Mouse (Mus musculus) neural tube, embryonic 11.5 days (tissue): ENCODE measurements at regions not wholly inside any gene's neighbourhood (a gene's known extent, or its start where the extent isn't known, plus 50 kb on each side); places are given as distances from the start of the nearest gene placed in this dataset.

Source experiments
- ATAC-seq: fragments of 200-750 bp; cut with Nextera tagmentation; 2 replicates; pipeline ENCODE4 v1.8.0; 2017; ENCODE audit warnings: moderate number of reproducible peaks, mild to moderate bottlenecking, moderate TSS enrichment, moderate library complexity; ENCODE audit not compliant: insufficient read depth, low FRiP score, low TSS enrichment
- DNase-seq: peaks from one replicate; pipeline ENCODE4 v3.0.0-alpha.2; 2015; ENCODE audit warnings: low spot score
- H3K27ac ChIP-seq: fragments of 300-500 bp; sonication (generic); 2 replicates; pipeline ENCODE4 v1.5.1; 2014; ENCODE audit warnings: low read depth, mild to moderate bottlenecking, low read length
- H3K27me3 ChIP-seq: fragments of 300-500 bp; sonication (generic); 2 replicates; pipeline ENCODE4 v1.6.1; 2014; ENCODE audit warnings: mild to moderate bottlenecking, low read length, mixed read lengths; ENCODE audit not compliant: control insufficient read depth, insufficient read depth
- H3K36me3 ChIP-seq: fragments of 300-500 bp; sonication (generic); 2 replicates; pipeline ENCODE4 v1.6.1; 2014; ENCODE audit warnings: mild to moderate bottlenecking, low read length, moderate library complexity, mixed read lengths; ENCODE audit not compliant: control insufficient read depth, insufficient read depth
- H3K4me1 ChIP-seq: fragments of 300-500 bp; sonication (generic); 2 replicates; pipeline ENCODE4 v1.6.1; 2014; ENCODE audit warnings: low read length, mixed read lengths; ENCODE audit not compliant: control insufficient read depth, insufficient read depth
- H3K4me2 ChIP-seq: fragments of 300-500 bp; sonication (generic); 2 replicates; pipeline ENCODE4 v1.6.1; 2014; ENCODE audit warnings: low read depth, mild to moderate bottlenecking, moderate library complexity
- H3K4me3 ChIP-seq: fragments of 300-500 bp; sonication (generic); 2 replicates; pipeline ENCODE4 v1.5.1; 2014; ENCODE audit warnings: low read depth, low read length
- H3K9ac ChIP-seq: fragments of 300-500 bp; sonication (generic); 2 replicates; pipeline ENCODE4 v1.6.1; 2014; ENCODE audit warnings: mild to moderate bottlenecking, low read length
- H3K9me3 ChIP-seq: fragments of 300-500 bp; sonication (generic); 2 replicates; pipeline ENCODE4 v1.6.1; 2016; ENCODE audit warnings: low read length; ENCODE audit not compliant: control insufficient read depth
- WGBS: fragments of 180-500 bp; shearing (Covaris S2); extraction: QIAGEN DNeasy Blood & Tissue Kit; methylation state at CpG from one replicate; pipeline ENCODE4 v1.1.7; 2014; 5-methylcytosine and 5-hydroxymethylcytosine counted together

DNA sequence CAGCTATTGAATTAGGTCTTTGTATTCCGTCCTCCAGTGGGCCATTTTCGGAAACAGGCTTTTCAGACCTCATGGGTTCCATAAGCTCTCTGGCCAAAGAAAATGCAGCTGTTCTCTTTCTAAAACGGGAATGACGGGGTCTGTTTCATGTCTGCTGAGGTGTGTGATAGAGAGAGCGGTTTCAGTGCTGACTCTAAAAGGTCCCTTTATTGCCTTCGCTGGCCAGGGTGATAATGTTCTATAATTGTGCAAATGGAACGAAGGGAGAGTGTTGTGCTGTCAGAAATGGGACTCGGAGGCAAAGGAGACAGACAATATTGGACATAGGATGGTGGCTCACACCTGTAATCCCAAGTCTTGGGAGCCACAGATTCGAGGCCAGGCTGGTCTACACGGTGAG lies 53.5 kb upstream of the Osbpl8 start:
- H3K4me3 ChIP-seq, result no peak overlapping the region
- ATAC-seq, result no peak

DNA sequence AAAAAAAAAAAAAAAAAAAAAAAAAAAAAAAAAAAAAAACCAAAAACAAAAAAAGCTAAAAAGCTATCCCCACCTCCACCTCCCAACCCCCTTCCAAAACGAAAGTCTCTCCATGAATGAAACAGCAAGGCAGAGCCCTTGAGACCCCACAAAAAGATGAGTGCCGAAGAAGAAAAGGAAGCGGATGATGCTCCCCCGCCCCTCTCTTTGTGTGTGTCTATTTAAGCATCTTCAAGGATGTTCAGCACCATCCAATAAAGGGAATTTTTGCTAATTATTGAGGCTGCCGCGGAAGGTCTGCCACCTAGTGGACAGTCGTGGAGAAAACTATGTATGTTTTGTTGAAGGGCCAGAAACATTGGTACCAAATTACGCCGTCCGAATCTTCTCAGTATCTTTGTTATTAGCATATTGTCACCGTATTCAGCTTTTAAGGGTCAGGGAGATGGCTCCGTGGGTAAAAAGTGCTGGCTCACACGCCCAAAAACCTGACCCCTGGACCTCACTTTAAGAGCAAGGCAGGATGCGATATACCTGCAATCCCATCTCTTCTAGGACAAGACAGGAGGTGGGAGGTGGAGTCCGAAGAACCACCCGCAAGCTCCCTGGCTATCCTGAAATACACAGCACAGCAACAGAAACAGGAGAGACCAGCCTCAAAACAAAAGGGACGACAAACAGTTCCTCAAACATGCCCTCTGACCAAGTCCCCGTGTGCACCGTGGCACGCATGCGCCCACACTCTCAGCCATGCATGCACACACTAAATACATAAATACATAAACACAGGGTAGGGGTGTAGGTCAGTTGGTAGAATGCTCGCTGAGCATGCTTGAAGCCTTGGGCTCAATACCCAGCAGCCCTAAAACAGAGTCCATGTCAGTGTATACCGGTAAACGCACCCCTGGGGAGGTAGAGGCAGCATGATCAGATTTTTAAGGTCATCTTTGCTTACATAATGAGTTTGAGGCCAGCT lies 55.6 kb upstream of the Osbpl8 start:
- no peak overlapping the region for H3K27ac ChIP-seq
- H3K4me2 ChIP-seq, result no peak overlapping the region
- no peak overlapping the region for H3K9ac ChIP-seq
- H3K36me3 ChIP-seq, result no peaks in the 10 kb centered on the region
- no peak overlapping the region for H3K4me3 ChIP-seq
- no peaks in the 10 kb centered on the region for H3K4me1 ChIP-seq
- no peaks in the 10 kb centered on the region for H3K9me3 ChIP-seq
- 53% methylated on average over 24 of the region's 24 CpGs for WGBS
- no peaks in the 10 kb centered on the region for H3K27me3 ChIP-seq
- ATAC-seq, result peak; percentile 52
- peak; percentile 68 for DNase-seq

More for the DNA sequence above, 53.5 kb upstream of the Osbpl8 start:
- no peaks in the 10 kb centered on the region for H3K4me1 ChIP-seq
- H3K9me3 ChIP-seq, result no peaks in the 10 kb centered on the region
- H3K9ac ChIP-seq, result no peak overlapping the region
- no peak overlapping the region for H3K27ac ChIP-seq
- DNase-seq, result no peak
- no peak overlapping the region for H3K4me2 ChIP-seq
- H3K27me3 ChIP-seq, result no peaks in the 10 kb centered on the region
- WGBS, result 81% methylated on average over 10 of the region's 10 CpGs
- no peaks in the 10 kb centered on the region for H3K36me3 ChIP-seq

DNA sequence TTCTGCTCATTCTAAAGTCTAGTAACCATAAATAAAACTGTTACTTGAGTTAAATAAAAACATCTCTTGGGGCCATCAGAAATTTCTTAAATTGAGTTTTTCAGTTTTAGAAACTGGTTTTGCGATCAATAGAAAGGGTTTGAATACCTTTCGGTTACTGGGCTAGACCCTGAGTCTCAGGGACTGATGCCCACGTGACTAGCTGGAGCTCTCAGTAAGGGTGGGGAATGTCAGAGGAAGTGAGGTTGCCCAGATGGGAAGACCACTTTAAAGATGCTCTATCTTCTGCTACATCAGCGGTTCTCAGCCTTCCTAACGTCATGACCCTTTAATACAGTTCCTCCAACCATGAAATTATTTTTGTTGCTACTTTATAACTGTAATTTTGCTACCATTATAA lies 56.7 kb upstream of the Osbpl8 start:
- Histone ChIP-seq H3K9me3 (no peaks in the 10 kb centered on the region), H3K9ac (no peak overlapping the region), H3K27ac (no peak overlapping the region), H3K27me3 (no peaks in the 10 kb centered on the region), H3K4me2 (no peak overlapping the region), H3K36me3 (no peaks in the 10 kb centered on the region), H3K4me1 (no peaks in the 10 kb centered on the region), H3K4me3 (no peak overlapping the region)
- WGBS, result 85% methylated on average over 5 of the region's 5 CpGs
- ATAC-seq (no peak), DNase-seq (no peak)

DNA sequence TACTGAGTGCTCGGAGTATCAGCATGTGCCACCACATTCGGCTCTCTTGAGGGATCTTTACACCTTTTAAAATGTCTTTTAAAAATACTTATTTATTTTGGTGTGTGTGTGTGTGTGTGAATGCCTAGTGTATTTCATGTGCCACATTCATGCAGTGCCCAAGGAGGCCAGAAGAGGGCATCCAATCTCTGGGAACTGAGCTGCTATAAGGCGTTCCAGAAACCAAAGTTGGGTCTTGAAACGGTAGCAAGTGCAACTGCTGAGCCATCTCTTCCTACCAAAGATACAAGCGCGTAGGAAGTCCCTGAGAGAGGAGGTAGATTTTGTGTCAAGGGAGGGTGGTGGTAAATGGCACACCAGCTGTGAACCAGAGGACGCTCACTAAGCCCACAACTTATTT lies 57.2 kb upstream of the Osbpl8 start:
- ATAC-seq (no peak), DNase-seq (peak; percentile 48)
- Histone ChIP-seq H3K36me3 (no peaks in the 10 kb centered on the region), H3K9ac (no peak overlapping the region), H3K9me3 (no peaks in the 10 kb centered on the region), H3K4me3 (no peak overlapping the region), H3K27ac (no peak overlapping the region), H3K4me1 (no peaks in the 10 kb centered on the region), H3K4me2 (no peak overlapping the region), H3K27me3 (no peaks in the 10 kb centered on the region)
- 64% methylated on average over 7 of the region's 7 CpGs for WGBS

DNA sequence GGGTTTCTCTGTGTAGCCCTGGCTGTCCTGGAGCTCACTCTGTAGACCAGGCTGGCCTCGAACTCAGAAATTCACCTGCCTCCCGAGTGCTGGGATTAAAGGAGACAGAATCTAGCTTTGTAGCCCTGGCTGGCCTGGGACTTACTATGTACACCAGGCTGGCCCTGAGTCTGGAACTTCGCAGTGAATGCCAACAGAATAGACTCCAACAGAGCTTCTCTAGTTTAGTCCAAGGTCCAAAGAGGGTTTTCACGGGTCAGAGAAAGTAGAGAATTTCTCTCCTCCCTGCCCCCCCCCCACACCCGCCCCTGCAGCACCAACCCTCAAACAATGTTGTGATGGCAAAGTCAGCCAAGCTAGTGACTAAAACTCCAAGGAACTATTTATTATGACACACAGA lies 58.1 kb upstream of the Osbpl8 start:
- no peaks in the 10 kb centered on the region for H3K27me3 ChIP-seq
- WGBS, result 86% methylated on average over 5 of the region's 5 CpGs
- no peaks in the 10 kb centered on the region for H3K36me3 ChIP-seq
- ATAC-seq (no peak), DNase-seq (no peak)
- no peaks in the 10 kb centered on the region for H3K4me1 ChIP-seq
- no peak overlapping the region for H3K27ac ChIP-seq
- H3K4me3 ChIP-seq, result no peak overlapping the region
- no peak overlapping the region for H3K4me2 ChIP-seq
- H3K9ac ChIP-seq, result no peak overlapping the region
- H3K9me3 ChIP-seq, result no peaks in the 10 kb centered on the region

DNA sequence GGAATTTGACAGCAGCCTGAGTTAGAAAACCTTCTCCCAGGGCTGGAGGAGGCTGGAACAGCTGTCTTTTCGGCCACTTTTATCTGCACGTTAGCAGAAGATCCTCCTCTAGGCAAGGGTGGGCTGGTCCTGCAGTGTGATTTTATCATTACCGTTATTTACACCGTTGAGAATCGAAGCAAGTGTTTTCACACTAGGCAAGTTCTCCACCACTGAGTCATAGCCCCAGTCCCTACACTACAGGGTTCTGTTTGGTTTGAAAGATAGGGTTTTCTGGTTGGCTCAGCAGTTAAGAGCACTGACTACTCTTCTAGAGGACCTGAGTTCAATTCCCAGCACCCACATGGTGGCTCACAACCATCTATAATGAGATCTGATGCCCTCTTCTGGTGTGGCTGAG lies 58.9 kb upstream of the Osbpl8 start:
- 92% methylated on average over 5 of the region's 5 CpGs for WGBS
- H3K27me3 ChIP-seq, result no peaks in the 10 kb centered on the region
- no peaks in the 10 kb centered on the region for H3K9me3 ChIP-seq
- ATAC-seq (no peak), DNase-seq (no peak)
- no peak overlapping the region for H3K4me3 ChIP-seq
- H3K36me3 ChIP-seq, result no peaks in the 10 kb centered on the region
- H3K9ac ChIP-seq, result no peak overlapping the region
- H3K4me1 ChIP-seq, result no peaks in the 10 kb centered on the region
- no peak overlapping the region for H3K27ac ChIP-seq
- no peak overlapping the region for H3K4me2 ChIP-seq

DNA sequence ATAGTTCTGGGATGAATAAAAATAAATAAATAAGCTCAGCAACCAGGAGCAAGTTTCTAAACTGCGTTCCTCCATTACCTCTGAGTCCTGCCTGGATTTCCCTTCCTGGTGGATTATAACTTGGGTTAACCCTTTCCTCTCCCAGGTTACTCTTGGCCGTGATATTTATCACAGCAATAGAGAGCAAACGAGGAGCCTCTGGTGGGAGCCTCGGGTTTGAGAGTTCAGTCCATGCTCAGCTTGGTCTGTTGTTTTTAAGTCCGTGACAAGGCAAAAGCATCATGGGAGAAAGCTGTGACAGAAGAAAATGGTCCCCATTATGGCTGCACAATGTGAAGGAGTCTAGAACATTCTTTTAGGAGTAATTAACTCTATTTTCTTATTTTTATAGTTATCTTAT lies 61.0 kb upstream of the Osbpl8 start:
- no peak for DNase-seq
- Histone ChIP-seq H3K4me1 (no peaks in the 10 kb centered on the region; the same call in 1 of the 2 replicates), H3K4me2 (no peak overlapping the region), H3K4me3 (no peak overlapping the region), H3K27me3 (no peaks in the 10 kb centered on the region), H3K27ac (no peak overlapping the region), H3K36me3 (no peaks in the 10 kb centered on the region), H3K9me3 (no peaks in the 10 kb centered on the region), H3K9ac (no peak overlapping the region)
- 79% methylated on average over 5 of the region's 5 CpGs for WGBS
- no peak for ATAC-seq

DNA sequence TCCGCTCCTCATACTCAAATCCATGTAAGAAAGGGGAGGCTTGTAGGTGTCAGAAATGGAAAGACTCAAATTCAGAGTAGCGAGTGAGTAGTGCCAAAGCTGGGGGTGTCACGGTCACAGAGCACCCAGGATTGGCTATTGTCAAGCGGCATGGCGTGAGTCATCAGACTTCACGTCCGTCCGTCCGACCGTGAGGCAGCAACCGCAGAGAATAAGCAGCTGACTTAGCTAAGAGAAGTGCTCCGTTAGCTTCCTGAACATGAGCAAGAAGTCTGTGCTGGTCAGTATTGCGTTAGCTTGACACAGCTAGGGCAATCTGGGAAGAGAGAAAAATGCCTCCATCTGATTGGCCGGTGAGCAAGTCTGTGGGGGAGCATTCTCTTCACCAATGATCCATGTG lies 61.5 kb upstream of the Osbpl8 start:
- Histone ChIP-seq H3K9ac (no peak overlapping the region), H3K4me1 (no peaks in the 10 kb centered on the region; the same call in 1 of the 2 replicates), H3K4me3 (no peak overlapping the region), H3K9me3 (no peaks in the 10 kb centered on the region), H3K4me2 (no peak overlapping the region), H3K36me3 (no peaks in the 10 kb centered on the region), H3K27me3 (no peaks in the 10 kb centered on the region), H3K27ac (no peak overlapping the region)
- DNase-seq (no peak), ATAC-seq (no peak)
- WGBS, result 89% methylated on average over 14 of the region's 14 CpGs
